Mouse (Mus musculus): ENCODE results near the gene Ola1.
A peak's percentile ranks its signal among the peaks of the same experiment; 100 is the strongest.

Gene Ola1

GRCm38 (mm10) chr2:73218913-73219312 is at the start of gene Ola1:
Gene Ola1 (minus strand): TSS chr2:73218924.
- DNase-seq (ENCODE audit: low read depth in 2 of 2, low spot score in 2 of 2) = no peak

- DNase-seq (ENCODE audit: low read depth in 2 of 2, low spot score in 2 of 2) = no peak
These were observed 49.6 kb upstream of the Ola1 start for GRCm38 (mm10) chr2:73268281-73268680.

GRCm38 (mm10) chr2:73267818-73268217 is 49.1 kb upstream of the Ola1 start:
- no peak for DNase-seq (ENCODE audit: low read depth in 2 of 2, low spot score in 2 of 2)

- DNase-seq (ENCODE audit: low read depth in 2 of 2, low spot score in 2 of 2) = no peak
These were observed 48.5 kb upstream of the Ola1 start for GRCm38 (mm10) chr2:73267231-73267630.

- no peak for DNase-seq (ENCODE audit: low read depth in 2 of 2, low spot score in 2 of 2)
These were observed 47.9 kb upstream of the Ola1 start for GRCm38 (mm10) chr2:73266623-73267022.

- DNase-seq (ENCODE audit: low read depth in 2 of 2, low spot score in 2 of 2) = no peak
These were observed 47.3 kb upstream of the Ola1 start for GRCm38 (mm10) chr2:73266011-73266410.

- DNase-seq (ENCODE audit: low read depth in 2 of 2, low spot score in 2 of 2) = no peak
These were observed 46.0 kb upstream of the Ola1 start for GRCm38 (mm10) chr2:73264611-73265195.

GRCm38 (mm10) chr2:73263794-73264610 is 45.3 kb upstream of the Ola1 start:
- DNase-seq (ENCODE audit: low read depth in 2 of 2, low spot score in 2 of 2) = no peak

- DNase-seq (ENCODE audit: low read depth in 2 of 2, low spot score in 2 of 2) = no peak
These were observed 44.5 kb upstream of the Ola1 start for GRCm38 (mm10) chr2:73263172-73263765.

GRCm38 (mm10) chr2:73248701-73249100 is 30.0 kb upstream of the Ola1 start:
- no peak for DNase-seq (ENCODE audit: low read depth in 2 of 2, low spot score in 2 of 2)

- DNase-seq (ENCODE audit: low read depth in 2 of 2, low spot score in 2 of 2) = no peak
These were observed 22.6 kb upstream of the Ola1 start for GRCm38 (mm10) chr2:73241299-73241698.

- no peak for DNase-seq (ENCODE audit: low read depth in 2 of 2, low spot score in 2 of 2)
These were observed 12.4 kb upstream of the Ola1 start for GRCm38 (mm10) chr2:73231081-73231480.

GRCm38 (mm10) chr2:73213871-73214659 is 4.7 kb downstream of the Ola1 start:
- DNase-seq (ENCODE audit: low read depth in 2 of 2, low spot score in 2 of 2) = peak; percentile 92

- DNase-seq (ENCODE audit: low read depth in 2 of 2, low spot score in 2 of 2) = no peak
These were observed 5.2 kb downstream of the Ola1 start for GRCm38 (mm10) chr2:73213539-73213870.

- no peak for DNase-seq (ENCODE audit: low read depth in 2 of 2, low spot score in 2 of 2)
These were observed 14.4 kb downstream of the Ola1 start for GRCm38 (mm10) chr2:73204328-73204727.

GRCm38 (mm10) chr2:73188488-73188887 is 30.2 kb downstream of the Ola1 start:
- DNase-seq (ENCODE audit: low read depth in 2 of 2, low spot score in 2 of 2) = no peak

- DNase-seq (ENCODE audit: low read depth in 2 of 2, low spot score in 2 of 2) = no peak
These were observed 33.5 kb downstream of the Ola1 start for GRCm38 (mm10) chr2:73185185-73185584.

GRCm38 (mm10) chr2:73169496-73169895 is 49.2 kb downstream of the Ola1 start:
- no peak for DNase-seq (ENCODE audit: low read depth in 2 of 2, low spot score in 2 of 2)

GRCm38 (mm10) chr2:73167126-73167525 is 51.6 kb downstream of the Ola1 start:
- DNase-seq (ENCODE audit: low read depth in 2 of 2, low spot score in 2 of 2) = peak; percentile 64 to 76

- DNase-seq (ENCODE audit: low read depth in 2 of 2, low spot score in 2 of 2) = no peak
These were observed 54.1 kb downstream of the Ola1 start for GRCm38 (mm10) chr2:73164666-73165065.

- DNase-seq (ENCODE audit: low read depth in 2 of 2, low spot score in 2 of 2) = no peak
These were observed 58.0 kb downstream of the Ola1 start for GRCm38 (mm10) chr2:73160772-73161171.

- no peak for DNase-seq (ENCODE audit: low read depth in 2 of 2, low spot score in 2 of 2)
These were observed 61.5 kb downstream of the Ola1 start for GRCm38 (mm10) chr2:73157202-73157601.

Measured in CD8-positive naive resting alpha-beta T cell, adult 2 months (primary cell).